Mouse (Mus musculus) heart, adult 2 months (tissue): ENCODE measurements around the gene Stox1. TPM values are rescaled to one million over a fixed set of nuclear protein-coding genes. Genes with fewer than 3 reads are reported as not detected.
"Not testable (repeated sequence)": the region's sequence is repeated elsewhere in the genome, so short reads cannot be mapped to it uniquely, and the experiment has no call there.

Experiments
- DNase-seq, 2 experiments: peaks; one replicate each; pipeline ENCODE4 v3.0.0; 2021
- H3K27ac ChIP-seq: fragments of 200-600 bp; 2 replicates; pipeline ENCODE4 v1.8.1; 2022
- H3K27me3 ChIP-seq: fragments of 200-500 bp; 2 replicates; pipeline ENCODE4 v1.6.1; 2012; ENCODE audit warnings: mild to moderate bottlenecking, low read length, inconsistent platforms, mixed read lengths; ENCODE audit not compliant: control insufficient read depth, insufficient read depth
- H3K36me3 ChIP-seq: fragments of 200-500 bp; 2 replicates; pipeline ENCODE4 v1.6.1; 2012; ENCODE audit warnings: low read length, inconsistent platforms; ENCODE audit not compliant: control insufficient read depth, insufficient read depth
- H3K4me1 ChIP-seq: fragments of 200-500 bp; 2 replicates; pipeline ENCODE4 v1.6.1; 2011; ENCODE audit warnings: low read length; ENCODE audit not compliant: control insufficient read depth, insufficient read depth
- H3K4me3 ChIP-seq: fragments of 200-600 bp; 2 replicates; pipeline ENCODE4 v1.8.1; 2022
- H3K79me2 ChIP-seq: fragments of 200-500 bp; replicated peaks from 2 replicates; pipeline ENCODE4 v1.6.1; 2012; ENCODE audit warnings: mild to moderate bottlenecking, inconsistent platforms, low read length, moderate library complexity, mixed read lengths; ENCODE audit not compliant: control insufficient read depth, insufficient read depth
- H3K9ac ChIP-seq: fragments of 200-500 bp; 2 replicates; pipeline ENCODE4 v1.6.1; 2012; ENCODE audit warnings: low read depth, mild to moderate bottlenecking, control low read depth, inconsistent platforms, low read length, mixed read lengths
- CTCF ChIP-seq: fragments of 200-600 bp; IDR thresholded peaks from 2 replicates; pipeline ENCODE4 v1.8.1; 2022; ENCODE audit warnings: antibody characterized with exemption, mild to moderate bottlenecking, moderate library complexity
- EP300 ChIP-seq: fragments of 200-500 bp; IDR thresholded peaks from 2 replicates; pipeline ENCODE4 v1.6.1; 2011; ENCODE audit warnings: low read depth, low read length, control low read depth; ENCODE audit not compliant: insufficient read depth
- POLR2A ChIP-seq: fragments of 200-500 bp; IDR thresholded peaks from 2 replicates; pipeline ENCODE4 v1.6.1; 2011; ENCODE audit warnings: mild to moderate bottlenecking, low read depth, low read length, control low read depth; ENCODE audit not compliant: insufficient read depth
- WGBS: fragments of 180-500 bp; shearing (Covaris S2); methylation state at CpG from one replicate; pipeline ENCODE4 v1.1.7; 2018; 5-methylcytosine and 5-hydroxymethylcytosine counted together
- intact Hi-C: fragments of 180-260 bp; cut with DNase I; formaldehyde crosslinking; loops from one replicate; pipeline ENCODE4 v1.15.1; 2025
- polyA plus RNA-seq: library from polyadenylated mRNA; depleted of rRNA; stranded (reverse); fragments of >200 nt; gene quantifications from 2 replicates; pipeline ENCODE4 v1.2.3, GENCODE M21; 2012
- total RNA-seq, 2 experiments: library from RNA; stranded (reverse); gene quantifications; 2 replicates each; pipeline ENCODE4 v1.2.3; 2021

Gene Stox1
- total and polyA plus RNA-seq, 3 experiments, result 0.43 to 1.0 (median 0.75) TPM

- DNase-seq, result no peak
- H3K79me2 ChIP-seq, result no peaks in the 10 kb centered on the region
- TF ChIP-seq EP300, result no peak
- no peak for TF ChIP-seq POLR2A
- no peak for TF ChIP-seq CTCF
- no peak overlapping the region for H3K9ac ChIP-seq
- H3K4me1 ChIP-seq, result peaks cover 3% of the 10 kb centered on the region; the same call in 1 of the 2 replicates
- H3K27ac ChIP-seq, result no peak overlapping the region
- WGBS, result 21% methylated on average over 7 of the region's 7 CpGs
- no peaks in the 10 kb centered on the region; the same call in 1 of the 2 replicates for H3K27me3 ChIP-seq
- no peak overlapping the region for H3K4me3 ChIP-seq
- intact Hi-C loops, result no loop called here
- no peaks in the 10 kb centered on the region for H3K36me3 ChIP-seq
Observed at GRCm38 (mm10) chr10:62724936-62725335, 992 bp downstream of the Stox1 start.

- Histone ChIP-seq H3K9ac (no peak overlapping the region), H3K4me1 (peaks cover 3% of the 10 kb centered on the region; the same call in 1 of the 2 replicates), H3K27ac (no peak overlapping the region), H3K27me3 (no peaks in the 10 kb centered on the region; the same call in 1 of the 2 replicates), H3K79me2 (no peaks in the 10 kb centered on the region), H3K4me3 (no peak overlapping the region), H3K36me3 (no peaks in the 10 kb centered on the region)
- 11% methylated on average over 4 of the region's 4 CpGs for WGBS
- intact Hi-C loops, result no loop called here
- no peak for TF ChIP-seq CTCF
- TF ChIP-seq EP300, result no peak
- TF ChIP-seq POLR2A, result no peak
- DNase-seq, result no peak
Observed at GRCm38 (mm10) chr10:62722701-62723100, 3.2 kb downstream of the Stox1 start.

- H3K27me3 ChIP-seq, H3K79me2 ChIP-seq, DNase-seq, H3K4me3 ChIP-seq, H3K27ac ChIP-seq, H3K9ac ChIP-seq, intact Hi-C loops, H3K36me3 ChIP-seq, H3K4me1 ChIP-seq: not testable (repeated sequence)
- 83% methylated on average over 8 of the region's 8 CpGs for WGBS
Observed at GRCm38 (mm10) chr10:62720574-62720973, 5.4 kb downstream of the Stox1 start.

GRCm38 (mm10) chr10:62713457-62713856 lies 12.5 kb downstream of the Stox1 start:
- H3K27ac ChIP-seq, result no peak overlapping the region
- intact Hi-C loops, result no loop called here
- no peak overlapping the region for H3K4me3 ChIP-seq
- no peak overlapping the region for H3K9ac ChIP-seq
- no peaks in the 10 kb centered on the region for H3K36me3 ChIP-seq
- no peak for DNase-seq
- no peaks in the 10 kb centered on the region for H3K27me3 ChIP-seq
- no peak for TF ChIP-seq CTCF
- WGBS, result 85% methylated on average over 10 of the region's 10 CpGs
- no peaks in the 10 kb centered on the region for H3K4me1 ChIP-seq
- H3K79me2 ChIP-seq, result no peaks in the 10 kb centered on the region

GRCm38 (mm10) chr10:62703579-62703978 lies 22.3 kb downstream of the Stox1 start:
- Histone ChIP-seq H3K36me3 (no peaks in the 10 kb centered on the region), H3K27ac (no peak overlapping the region), H3K9ac (no peak overlapping the region), H3K4me3 (no peak overlapping the region), H3K79me2 (no peaks in the 10 kb centered on the region), H3K4me1 (no peaks in the 10 kb centered on the region), H3K27me3 (no peaks in the 10 kb centered on the region)
- no peak for DNase-seq
- 67% methylated on average over 4 of the region's 4 CpGs for WGBS
- intact Hi-C loops, result no loop called here
- TF ChIP-seq CTCF (no peak), EP300 (no peak), POLR2A (no peak)

GRCm38 (mm10) chr10:62702436-62702835 lies 23.5 kb downstream of the Stox1 start:
- Histone ChIP-seq H3K27me3 (no peaks in the 10 kb centered on the region), H3K79me2 (no peaks in the 10 kb centered on the region), H3K36me3 (no peaks in the 10 kb centered on the region), H3K4me1 (no peaks in the 10 kb centered on the region), H3K9ac (no peak overlapping the region), H3K4me3 (no peak overlapping the region), H3K27ac (no peak overlapping the region)
- no peak for DNase-seq
- TF ChIP-seq CTCF (no peak), EP300 (no peak), POLR2A (no peak)
- intact Hi-C loops, result no loop called here
- WGBS, result 72% methylated on average over 4 of the region's 4 CpGs
